ENCODE assay signal across 8 mouse cellular contexts in genomic region chr8:4779254-4780055, GRCm38 (mm10). TPM values are rescaled to one million over a fixed set of nuclear protein-coding genes. Genes with fewer than 3 reads are reported as not detected.
DNase-seq lines count a peak whose midpoint lies in the region; ATAC-seq and TF ChIP-seq lines count a peak whose summit lies in the region.

TSS of gene Shcbp1 (minus strand) at chr8:4779567.

- H3K4me2 ChIP-seq in CH12.LX (ENCODE audit: insufficient read depth, low read depth, poor library complexity, severe bottlenecking): peak within 1 kb of the TSS; percentile 74
- H3K4me2 ChIP-seq in forebrain, embryonic 11.5 days (ENCODE audit: low read depth, low read length, severe bottlenecking): peak within 1 kb of the TSS; percentile 37
- H3K4me2 ChIP-seq in heart, embryonic 16.5 days (ENCODE audit: low read depth, low read length): peak within 1 kb of the TSS; percentile 92
- peak within 1 kb of the TSS; percentile 73 for H3K4me2 ChIP-seq in liver, embryonic 15.5 days
- H3K4me2 ChIP-seq in neural tube, embryonic 12.5 days (replicated peaks): peak within 1 kb of the TSS; percentile 77

- WGBS in forebrain, embryonic 11.5 days: 8% methylated on average over 29 of the region's 29 CpGs
- 3% methylated on average over 29 of the region's 29 CpGs for WGBS in heart, embryonic 16.5 days
- WGBS in liver, embryonic 15.5 days (ENCODE audit: insufficient replicate concordance): 5% methylated on average over 29 of the region's 29 CpGs
- WGBS in neural tube, embryonic 12.5 days: 5% methylated on average over 29 of the region's 29 CpGs

- peak; percentile 60 to 85; a peak in 3 of 4 replicates for TF ChIP-seq CTCF in CH12.LX (conservative IDR thresholded peaks at IDR 0.05 in 1 of 2, IDR thresholded peaks at IDR 0.05 in 1 of 2; ENCODE audit: low read depth in 2 of 2, low read length in 2 of 2)

- TF ChIP-seq RAD21 in CH12.LX (IDR thresholded peaks at IDR 0.05; ENCODE audit: low read depth, low read length): no peak; the same call in 1 of the 2 replicates

- peaks cover 31% of the 10 kb centered on the region for H3K79me2 ChIP-seq in CH12.LX (replicated peaks; ENCODE audit: control insufficient read depth, extremely low read depth, insufficient read depth, poor library complexity, severe bottlenecking)

- dilution Hi-C loops in CH12.LX (cut with MboI; ENCODE audit: extremely low pct_ligation_motif_present, extremely low pct_unique_long_range_greater_than_20kb, low sequenced_read_pairs): no loop called here

- TF ChIP-seq POLR2A in CH12.LX (IDR thresholded peaks at IDR 0.05; ENCODE audit: low read depth, low read length): peak; percentile 81

- H3K4me3 ChIP-seq in CH12.LX (replicated peaks in 1 of 3; ENCODE audit: low read depth in 2 of 3, low read length in 2 of 3, poor library complexity in 1 of 3): peak within 1 kb of the TSS; percentile 74 to 96 (median 81)
- peak within 1 kb of the TSS; percentile 76 for H3K4me3 ChIP-seq in forebrain, embryonic 11.5 days (ENCODE audit: low read depth, low read length)
- H3K4me3 ChIP-seq in heart, embryonic 16.5 days (ENCODE audit: low read length): peak within 1 kb of the TSS; percentile 95
- H3K4me3 ChIP-seq in liver, embryonic 15.5 days (replicated peaks): peak within 1 kb of the TSS; percentile 73
- peak within 1 kb of the TSS; percentile 68 for H3K4me3 ChIP-seq in neural tube, embryonic 12.5 days

- no peak within 1 kb of the TSS for H3K27ac ChIP-seq in CH12.LX (ENCODE audit: insufficient read depth, low read depth)
- H3K27ac ChIP-seq in forebrain, embryonic 11.5 days (ENCODE audit: low read depth, low read length): no peak within 1 kb of the TSS
- H3K27ac ChIP-seq in heart, embryonic 16.5 days (ENCODE audit: low read length): no peak within 1 kb of the TSS
- peak within 1 kb of the TSS; percentile 73 for H3K27ac ChIP-seq in liver, embryonic 15.5 days (replicated peaks)
- H3K27ac ChIP-seq in neural tube, embryonic 12.5 days: no peak within 1 kb of the TSS

- ATAC-seq in forebrain, embryonic 11.5 days (replicated peaks; ENCODE audit: low FRiP score): peak; percentile 97
- peak; percentile 81 for ATAC-seq in heart, embryonic 16.5 days (replicated peaks; ENCODE audit: extremely low read depth, insufficient read depth, low FRiP score)
- ATAC-seq in liver, embryonic 15.5 days (ENCODE audit: insufficient read depth): peak; percentile 90
- peak; percentile 95 for ATAC-seq in neural tube, embryonic 12.5 days (ENCODE audit: low FRiP score, low read depth)

- no peaks in the 10 kb centered on the region for H3K9me3 ChIP-seq in CH12.LX (replicated peaks; ENCODE audit: low read length)
- H3K9me3 ChIP-seq in forebrain, embryonic 11.5 days (ENCODE audit: control insufficient read depth, low read length): no peaks in the 10 kb centered on the region
- H3K9me3 ChIP-seq in heart, embryonic 16.5 days (replicated peaks; ENCODE audit: control insufficient read depth, low read length): no peaks in the 10 kb centered on the region
- no peaks in the 10 kb centered on the region for H3K9me3 ChIP-seq in liver, embryonic 15.5 days (replicated peaks)
- peaks cover 10% of the 10 kb centered on the region; the same call in 1 of the 2 replicates for H3K9me3 ChIP-seq in neural tube, embryonic 12.5 days

- peaks cover 6 to 10% of the 10 kb centered on the region in 2 experiments for H3K4me1 ChIP-seq in CH12.LX (ENCODE audit: control insufficient read depth in 1 of 2, insufficient read depth in 2 of 2)
- H3K4me1 ChIP-seq in forebrain, embryonic 11.5 days (replicated peaks; ENCODE audit: control insufficient read depth, insufficient read depth, low read length): no peaks in the 10 kb centered on the region
- H3K4me1 ChIP-seq in heart, embryonic 16.5 days (ENCODE audit: control insufficient read depth, insufficient read depth, low read length): peaks cover 10% of the 10 kb centered on the region
- peaks cover 21% of the 10 kb centered on the region for H3K4me1 ChIP-seq in liver, embryonic 15.5 days (replicated peaks)
- peaks cover 9% of the 10 kb centered on the region; the same call in 1 of the 2 replicates for H3K4me1 ChIP-seq in neural tube, embryonic 12.5 days

- H3K36me3 ChIP-seq in CH12.LX (replicated peaks in 1 of 2; ENCODE audit: control insufficient read depth in 1 of 2, insufficient read depth in 1 of 2, low read length in 1 of 2): peaks cover 0 to 14% of the 10 kb centered on the region in 2 experiments
- no peaks in the 10 kb centered on the region; the same call in 1 of the 2 replicates for H3K36me3 ChIP-seq in forebrain, embryonic 11.5 days (ENCODE audit: control insufficient read depth, insufficient read depth, low read length)
- H3K36me3 ChIP-seq in heart, embryonic 16.5 days (ENCODE audit: control insufficient read depth, insufficient read depth): no peaks in the 10 kb centered on the region; the same call in 1 of the 2 replicates
- H3K36me3 ChIP-seq in liver, embryonic 15.5 days (replicated peaks): peaks cover 9% of the 10 kb centered on the region
- no peaks in the 10 kb centered on the region for H3K36me3 ChIP-seq in neural tube, embryonic 12.5 days

- peak; percentile 94 for DNase-seq in CH12.LX (ENCODE audit: extremely low read depth)
- peak; percentile 93 for DNase-seq in c-Kit-positive CD71-positive TER-119-negative erythroid progenitor cells, embryonic 14.5 days (ENCODE audit: low read depth)
- peak; percentile 89 for DNase-seq in forebrain, embryonic 11.5 days (ENCODE audit: low spot score)
- peak; percentile 96 to 98 for DNase-seq in kidney, postnatal 36 days
- DNase-seq in telencephalon, adult 2 months (ENCODE audit: low read depth, low spot score): peak; percentile 94

- in situ Hi-C loops in CH12.LX (cut with MboI; ENCODE audit: low pct_ligation_motif_present, low pct_unique_long_range_greater_than_20kb, low sequenced_read_pairs): no loop called here

- peaks cover 6% of the 10 kb centered on the region for H3K27me3 ChIP-seq in CH12.LX (replicated peaks)
- H3K27me3 ChIP-seq in forebrain, embryonic 11.5 days (ENCODE audit: control insufficient read depth, insufficient read depth, low read length): no peaks in the 10 kb centered on the region
- H3K27me3 ChIP-seq in heart, embryonic 16.5 days (ENCODE audit: control insufficient read depth, insufficient read depth, low read length): no peaks in the 10 kb centered on the region
- H3K27me3 ChIP-seq in liver, embryonic 15.5 days: no peaks in the 10 kb centered on the region
- no peaks in the 10 kb centered on the region for H3K27me3 ChIP-seq in neural tube, embryonic 12.5 days (replicated peaks)

- no peak for TF ChIP-seq EP300 in CH12.LX (IDR thresholded peaks at IDR 0.05; ENCODE audit: low read length)

- H3K9ac ChIP-seq in CH12.LX (ENCODE audit: insufficient read depth, low read depth): peak within 1 kb of the TSS; percentile 68
- peak within 1 kb of the TSS; percentile 79 for H3K9ac ChIP-seq in forebrain, embryonic 11.5 days (ENCODE audit: low read length)
- H3K9ac ChIP-seq in heart, embryonic 16.5 days (ENCODE audit: low read length): peak within 1 kb of the TSS; percentile 79
- peak within 1 kb of the TSS; percentile 72 for H3K9ac ChIP-seq in liver, embryonic 15.5 days
- H3K9ac ChIP-seq in neural tube, embryonic 12.5 days: peak within 1 kb of the TSS; percentile 59

TF ChIP-seq in CH12.LX, 34 proteins besides CTCF, POLR2A, EP300 and RAD21 (continues in another document):
- peak; percentile 24; the same call in 1 of the 2 replicates for TF ChIP-seq MEF2A (IDR thresholded peaks at IDR 0.05; ENCODE audit: borderline replicate concordance, low read depth, low read length)
- no peak for TF ChIP-seq UBTF (IDR thresholded peaks at IDR 0.05; ENCODE audit: low read depth, low read length)
- no peak for TF ChIP-seq RCOR1 (conservative IDR thresholded peaks at IDR 0.05; ENCODE audit: low read depth, low read length)
- TF ChIP-seq E2F4 (IDR thresholded peaks at IDR 0.05; ENCODE audit: insufficient replicate concordance, low read depth, low read length): peak; percentile 99
- peak; percentile 76 for TF ChIP-seq JUN (IDR thresholded peaks at IDR 0.05; ENCODE audit: insufficient read depth, low read depth, low read length)
- no peak for TF ChIP-seq ZKSCAN1 (IDR thresholded peaks at IDR 0.05; ENCODE audit: borderline replicate concordance, low read depth, low read length)
- TF ChIP-seq ZNF384 (IDR thresholded peaks at IDR 0.05; ENCODE audit: low read depth, low read length): no peak
- peak; percentile 78; the same call in 1 of the 2 replicates for TF ChIP-seq KAT2A (IDR thresholded peaks at IDR 0.05; ENCODE audit: insufficient replicate concordance, low read length)
- peak; percentile 63 for TF ChIP-seq IRF4 (IDR thresholded peaks at IDR 0.05; ENCODE audit: low read depth, low read length)
- peak; percentile 24; the same call in 1 of the 2 replicates for TF ChIP-seq ELF1 (IDR thresholded peaks at IDR 0.05; ENCODE audit: low read depth, low read length)
- peak; percentile 61 for TF ChIP-seq NELFE (IDR thresholded peaks at IDR 0.05; ENCODE audit: low read depth, low read length)
- no peak for TF ChIP-seq POLR2AphosphoS2 (IDR thresholded peaks at IDR 0.05; ENCODE audit: low read depth, low read length)
- peak; percentile 74; the same call in 1 of the 2 replicates for TF ChIP-seq JUND (conservative IDR thresholded peaks at IDR 0.05; ENCODE audit: low read depth, low read length)
- TF ChIP-seq TBP (conservative IDR thresholded peaks at IDR 0.05; ENCODE audit: low read depth, low read length): 0 out of 2 replicates have a peak, but pooled peaks have one; percentile 49
- peak; percentile 23; the same call in 1 of the 2 replicates for TF ChIP-seq ETS1 (conservative IDR thresholded peaks at IDR 0.05; ENCODE audit: low read depth, low read length)
- TF ChIP-seq MAFK (IDR thresholded peaks at IDR 0.05; ENCODE audit: insufficient replicate concordance, low read length): no peak
- peak; percentile 78 for TF ChIP-seq MXI1 (IDR thresholded peaks at IDR 0.05; ENCODE audit: low read depth, low read length)
- no peak for TF ChIP-seq MAZ (IDR thresholded peaks at IDR 0.05; ENCODE audit: low read depth, low read length)
- peak; percentile 87 for TF ChIP-seq HCFC1 (IDR thresholded peaks at IDR 0.05; ENCODE audit: low read depth, low read length)
- TF ChIP-seq MAX (IDR thresholded peaks at IDR 0.05; ENCODE audit: low read length): 0 out of 2 replicates have a peak, but pooled peaks have one; percentile 42
- peak; percentile 83 for TF ChIP-seq TCF12 (IDR thresholded peaks at IDR 0.05; ENCODE audit: low read depth, low read length)

RNA-seq across cellular contexts. Expression of gene Shcbp1, which starts in this region (rescaled TPM):
- 39.9 and 44.0 TPM in 2 replicates for total RNA-seq in CH12.LX (2012; rRNA removed)
- total RNA-seq in CH12.LX (2014; rRNA removed): 90.8 and 105 TPM in 2 replicates
- polyA plus RNA-seq in CH12.LX (2012; ENCODE audit: insufficient read length, low read depth): 48.2 and 49.9 TPM in 2 replicates
- polyA plus RNA-seq in forebrain, embryonic 11.5 days (2014; fragmentation: Nextera tagmentation; extraction: Ambion mirVana): 84.9 and 94.9 TPM in 2 replicates
- polyA plus RNA-seq in heart, embryonic 16.5 days (2015; fragmentation: Nextera tagmentation; extraction: Ambion mirVana): 45.9 and 53.2 TPM in 2 replicates
- polyA plus RNA-seq in liver, embryonic 15.5 days (2015; fragmentation: Nextera tagmentation; extraction: Ambion mirVana): 36.9 and 39.4 TPM in 2 replicates
- 44.4 and 45.7 TPM in 2 replicates for polyA plus RNA-seq in neural tube, embryonic 12.5 days (2016; fragmentation: Nextera tagmentation; extraction: Ambion mirVana)

Comparison
In these comparisons a context has a peak if more than half of its experiments do, and no peak if none do; other contexts are left out.
1. H3K4me2 ChIP-seq: peak in every context shown above with its lines; median percentile 92 in heart, embryonic 16.5 days; 77 in neural tube, embryonic 12.5 days; 74 in CH12.LX; 73 in liver, embryonic 15.5 days; 37 in forebrain, embryonic 11.5 days.